Mouse (Mus musculus): ENCODE measurements at regions not wholly inside any gene's neighbourhood (a gene's known extent, or its start where the extent isn't known, plus 50 kb on each side); places are given as distances from the start of the nearest gene placed in this dataset.
A peak's percentile ranks its signal among the peaks of the same experiment; 100 is the strongest.

- no peak for DNase-seq (ENCODE audit: low read depth, low spot score)
- Histone ChIP-seq H3K9me3 (replicated peaks; ENCODE audit: insufficient read depth, low read length) (no peaks in the 10 kb centered on the region), H3K4me1 (ENCODE audit: control insufficient read depth in 1 of 2, insufficient read depth in 2 of 2, low read length in 2 of 2) (no peaks in the 10 kb centered on the region), H3K9ac (ENCODE audit: control insufficient read depth, low read depth, low read length, poor library complexity, severe bottlenecking) (no peak overlapping the region), H3K79me2 (ENCODE audit: control insufficient read depth, insufficient read depth, low read length, poor library complexity) (no peaks in the 10 kb centered on the region), H3K27me3 (ENCODE audit: control insufficient read depth in 1 of 2, insufficient read depth in 2 of 2, low read length in 2 of 2) (no peaks in the 10 kb centered on the region), H3K36me3 (ENCODE audit: control insufficient read depth in 1 of 2, insufficient read depth in 2 of 2, low read length in 2 of 2) (no peaks in the 10 kb centered on the region), H3K4me3 (ENCODE audit: control insufficient read depth in 1 of 2, insufficient read depth in 1 of 2, low read depth in 2 of 2, low read length in 2 of 2) (no peak overlapping the region), H3K27ac (ENCODE audit: control insufficient read depth, low read depth, low read length) (no peak overlapping the region)
- no peak for TF ChIP-seq EP300 (IDR thresholded peaks at IDR 0.05; ENCODE audit: low read depth in 1 of 2, low read length in 2 of 2)
- no peak for TF ChIP-seq MEF2A (IDR thresholded peaks at IDR 0.05; ENCODE audit: extremely low read depth, insufficient replicate concordance, low read depth, low read length, poor library complexity, severe bottlenecking)
- no peak for TF ChIP-seq ZC3H11A (IDR thresholded peaks at IDR 0.05; ENCODE audit: low read depth, low read length)
- TF ChIP-seq MAX (IDR thresholded peaks at IDR 0.05; ENCODE audit: low read length): no peak
- TF ChIP-seq POLR2AphosphoS5 (IDR thresholded peaks at IDR 0.05; ENCODE audit: borderline replicate concordance, low read depth, low read length): no peak
- TF ChIP-seq ZNF384 (IDR thresholded peaks at IDR 0.05; ENCODE audit: low read depth, low read length): no peak
- no peak for TF ChIP-seq MAZ (IDR thresholded peaks at IDR 0.05; ENCODE audit: low read depth, low read length)
These were observed 106.9 kb upstream of the Chd6 start for GRCm38 (mm10) chr2:161215736-161216135.

- peak; percentile 49 for DNase-seq (ENCODE audit: low read depth, low spot score)
- H3K79me2 ChIP-seq (ENCODE audit: control insufficient read depth, insufficient read depth, low read length, poor library complexity): no peaks in the 10 kb centered on the region
- H3K36me3 ChIP-seq (ENCODE audit: control insufficient read depth in 1 of 2, insufficient read depth in 2 of 2, low read length in 2 of 2): no peaks in the 10 kb centered on the region
- H3K4me3 ChIP-seq (ENCODE audit: control insufficient read depth in 1 of 2, insufficient read depth in 1 of 2, low read depth in 2 of 2, low read length in 2 of 2): no peak overlapping the region
- TF ChIP-seq MYB (IDR thresholded peaks at IDR 0.05; ENCODE audit: low read depth, low read length): no peak
- TF ChIP-seq JUND (IDR thresholded peaks at IDR 0.05; ENCODE audit: low read depth, low read length): no peak
- no peak for TF ChIP-seq POLR2A (IDR thresholded peaks at IDR 0.05; ENCODE audit: control insufficient read depth in 1 of 2, insufficient read depth in 1 of 2, low read depth in 1 of 2, low read length in 2 of 2, poor library complexity in 1 of 2)
- TF ChIP-seq GABPA (IDR thresholded peaks at IDR 0.05; ENCODE audit: low read depth, low read length): no peak
- no peak for TF ChIP-seq USF2 (IDR thresholded peaks at IDR 0.05; ENCODE audit: borderline replicate concordance in 1 of 2, insufficient read depth in 1 of 2, low read depth in 1 of 2, low read length in 2 of 2)
- TF ChIP-seq ZKSCAN1 (IDR thresholded peaks at IDR 0.05; ENCODE audit: low read depth, low read length): no peak
- TF ChIP-seq ZMIZ1 (IDR thresholded peaks at IDR 0.05; ENCODE audit: low read depth, low read length): no peak
- TF ChIP-seq ELF1 (IDR thresholded peaks at IDR 0.05; ENCODE audit: low read depth, low read length): no peak
- TF ChIP-seq MAX (IDR thresholded peaks at IDR 0.05; ENCODE audit: low read length): no peak
- no peak for TF ChIP-seq ZNF384 (IDR thresholded peaks at IDR 0.05; ENCODE audit: low read depth, low read length)
- TF ChIP-seq RAD21 (IDR thresholded peaks at IDR 0.05; ENCODE audit: low read depth, low read length): peak; percentile 72
- no peak for TF ChIP-seq POLR2AphosphoS2 (IDR thresholded peaks at IDR 0.05; ENCODE audit: low read length)
- no peak for TF ChIP-seq CHD2 (IDR thresholded peaks at IDR 0.05; ENCODE audit: low read length)
- no peak for TF ChIP-seq MAFK (IDR thresholded peaks at IDR 0.05; ENCODE audit: borderline replicate concordance, low read depth, low read length)
- TF ChIP-seq CTCF (IDR thresholded peaks at IDR 0.05 in 2 of 3, conservative IDR thresholded peaks at IDR 0.05 in 1 of 3; ENCODE audit: control insufficient read depth in 1 of 3, insufficient read depth in 1 of 3, low read depth in 2 of 3, low read length in 3 of 3, poor library complexity in 1 of 3, severe bottlenecking in 1 of 3): peak; percentile 59 to 88 (median 68)
- TF ChIP-seq RCOR1 (IDR thresholded peaks at IDR 0.05; ENCODE audit: low read depth, low read length): no peak
- TF ChIP-seq TCF12 (IDR thresholded peaks at IDR 0.05; ENCODE audit: low read depth, low read length): no peak
- peak; percentile 34 for TF ChIP-seq ZC3H11A (IDR thresholded peaks at IDR 0.05; ENCODE audit: low read depth, low read length)
- TF ChIP-seq SMC3 (IDR thresholded peaks at IDR 0.05; ENCODE audit: low read depth, low read length): peak; percentile 65
- TF ChIP-seq MYC (IDR thresholded peaks at IDR 0.05; ENCODE audit: low read depth, low read length): no peak
- no peak for TF ChIP-seq NRF1 (IDR thresholded peaks at IDR 0.05; ENCODE audit: insufficient read depth, low read depth, low read length, poor library complexity, severe bottlenecking)
- no peak for TF ChIP-seq KAT2A (conservative IDR thresholded peaks at IDR 0.05; ENCODE audit: low read depth, low read length)
- TF ChIP-seq EP300 (IDR thresholded peaks at IDR 0.05; ENCODE audit: low read depth in 1 of 2, low read length in 2 of 2): no peak
- no peak overlapping the region for H3K9ac ChIP-seq (ENCODE audit: control insufficient read depth, low read depth, low read length, poor library complexity, severe bottlenecking)
- H3K27me3 ChIP-seq (ENCODE audit: control insufficient read depth in 1 of 2, insufficient read depth in 2 of 2, low read length in 2 of 2): no peaks in the 10 kb centered on the region
- H3K4me1 ChIP-seq (ENCODE audit: control insufficient read depth in 1 of 2, insufficient read depth in 2 of 2, low read length in 2 of 2): no peaks in the 10 kb centered on the region
- no peak overlapping the region for H3K27ac ChIP-seq (ENCODE audit: control insufficient read depth, low read depth, low read length)
- H3K9me3 ChIP-seq (replicated peaks; ENCODE audit: insufficient read depth, low read length): no peaks in the 10 kb centered on the region
These were observed 106.0 kb upstream of the Chd6 start for GRCm38 (mm10) chr2:161214681-161215458.
